Mouse (Mus musculus): ENCODE data around the gene Ferd3l. TPM values are rescaled to one million over a fixed set of nuclear protein-coding genes. Genes with fewer than 3 reads are reported as not detected.
A peak's percentile ranks its signal among the peaks of the same experiment; 100 is the strongest.

Gene Ferd3l
- total RNA-seq (2021) (not detected), polyA plus RNA-seq (2012; rRNA removed) (not detected in 2 replicates)
- long read RNA-seq, result 0 reads

- TF ChIP-seq POLR2A (IDR thresholded peaks at IDR 0.05; ENCODE audit: insufficient read depth, low read depth, low read length) (no peak), EP300 (IDR thresholded peaks at IDR 0.05; ENCODE audit: insufficient read depth, low read depth, low read length) (no peak), CTCF (IDR thresholded peaks at IDR 0.05) (no peak)
- Histone ChIP-seq H3K4me3 (no peak within 1 kb of the TSS), H3K79me2 (replicated peaks; ENCODE audit: control insufficient read depth, insufficient read depth, low read length) (no peaks in the 10 kb centered on the region), H3K4me1 (ENCODE audit: control insufficient read depth, insufficient read depth, low read length) (no peaks in the 10 kb centered on the region), H3K27ac (no peak within 1 kb of the TSS), H3K27me3 (ENCODE audit: control insufficient read depth, insufficient read depth, low read length) (peaks cover 14% of the 10 kb centered on the region), H3K9ac (ENCODE audit: low read depth, low read length) (no peak within 1 kb of the TSS), H3K36me3 (ENCODE audit: control insufficient read depth, insufficient read depth, low read length) (no peaks in the 10 kb centered on the region)
- WGBS, result 2% methylated on average over 38 of the region's 39 CpGs
- intact Hi-C loops (cut with DNase I), result no loop called here
- DNase-seq, result no peak
Observed at GRCm38 (mm10) chr12:33928331-33929192, at the start of gene Ferd3l. Gene Ferd3l (plus strand): TSS chr12:33928425.

GRCm38 (mm10) chr12:33893956-33894355 lies 34.3 kb upstream of the Ferd3l start:
- Histone ChIP-seq H3K4me1 (ENCODE audit: control insufficient read depth, insufficient read depth, low read length) (no peaks in the 10 kb centered on the region), H3K27me3 (ENCODE audit: control insufficient read depth, insufficient read depth, low read length) (no peaks in the 10 kb centered on the region), H3K9ac (ENCODE audit: low read depth, low read length) (no peak overlapping the region), H3K4me3 (no peak overlapping the region), H3K27ac (no peak overlapping the region), H3K36me3 (ENCODE audit: control insufficient read depth, insufficient read depth, low read length) (no peaks in the 10 kb centered on the region), H3K79me2 (replicated peaks; ENCODE audit: control insufficient read depth, insufficient read depth, low read length) (no peaks in the 10 kb centered on the region)
- intact Hi-C loops (cut with DNase I), result no loop called here
- WGBS, result 47% methylated on average over 2 of the region's 2 CpGs
- DNase-seq, result peak in 1 of 2 experiments; percentile 13
- TF ChIP-seq CTCF (IDR thresholded peaks at IDR 0.05) (no peak), EP300 (IDR thresholded peaks at IDR 0.05; ENCODE audit: insufficient read depth, low read depth, low read length) (no peak), POLR2A (IDR thresholded peaks at IDR 0.05; ENCODE audit: insufficient read depth, low read depth, low read length) (no peak)

GRCm38 (mm10) chr12:33894621-33895020 lies 33.6 kb upstream of the Ferd3l start:
- H3K9ac ChIP-seq (ENCODE audit: low read depth, low read length), result no peak overlapping the region
- DNase-seq, result no peak
- H3K4me3 ChIP-seq, result no peak overlapping the region
- intact Hi-C loops (cut with DNase I), result no loop called here
- H3K27ac ChIP-seq, result no peak overlapping the region
- TF ChIP-seq CTCF (IDR thresholded peaks at IDR 0.05) (no peak), POLR2A (IDR thresholded peaks at IDR 0.05; ENCODE audit: insufficient read depth, low read depth, low read length) (no peak), EP300 (IDR thresholded peaks at IDR 0.05; ENCODE audit: insufficient read depth, low read depth, low read length) (no peak)
- no peaks in the 10 kb centered on the region for H3K36me3 ChIP-seq (ENCODE audit: control insufficient read depth, insufficient read depth, low read length)
- no peaks in the 10 kb centered on the region for H3K27me3 ChIP-seq (ENCODE audit: control insufficient read depth, insufficient read depth, low read length)
- no peaks in the 10 kb centered on the region for H3K4me1 ChIP-seq (ENCODE audit: control insufficient read depth, insufficient read depth, low read length)
- H3K79me2 ChIP-seq (replicated peaks; ENCODE audit: control insufficient read depth, insufficient read depth, low read length), result no peaks in the 10 kb centered on the region
- WGBS, result 67% methylated on average over 1 of the region's 1 CpGs

GRCm38 (mm10) chr12:33926751-33927150 lies 1.5 kb upstream of the Ferd3l start:
- no peak overlapping the region for H3K9ac ChIP-seq (ENCODE audit: low read depth, low read length)
- 8% methylated on average over 3 of the region's 3 CpGs for WGBS
- no peak overlapping the region for H3K4me3 ChIP-seq
- no peak overlapping the region for H3K27ac ChIP-seq
- no peaks in the 10 kb centered on the region for H3K4me1 ChIP-seq (ENCODE audit: control insufficient read depth, insufficient read depth, low read length)
- TF ChIP-seq POLR2A (IDR thresholded peaks at IDR 0.05; ENCODE audit: insufficient read depth, low read depth, low read length), result no peak
- TF ChIP-seq EP300 (IDR thresholded peaks at IDR 0.05; ENCODE audit: insufficient read depth, low read depth, low read length), result no peak
- no peak for TF ChIP-seq CTCF (IDR thresholded peaks at IDR 0.05)
- intact Hi-C loops (cut with DNase I), result no loop called here
- DNase-seq, result no peak
- H3K79me2 ChIP-seq (replicated peaks; ENCODE audit: control insufficient read depth, insufficient read depth, low read length), result no peaks in the 10 kb centered on the region
- no peaks in the 10 kb centered on the region for H3K36me3 ChIP-seq (ENCODE audit: control insufficient read depth, insufficient read depth, low read length)
- H3K27me3 ChIP-seq (ENCODE audit: control insufficient read depth, insufficient read depth, low read length), result peaks cover 14% of the 10 kb centered on the region

GRCm38 (mm10) chr12:33927334-33928098 lies 709 bp upstream of the Ferd3l start:
- Histone ChIP-seq H3K4me3 (no peak overlapping the region), H3K27me3 (ENCODE audit: control insufficient read depth, insufficient read depth, low read length) (peaks cover 14% of the 10 kb centered on the region), H3K9ac (ENCODE audit: low read depth, low read length) (no peak overlapping the region), H3K4me1 (ENCODE audit: control insufficient read depth, insufficient read depth, low read length) (no peaks in the 10 kb centered on the region), H3K36me3 (ENCODE audit: control insufficient read depth, insufficient read depth, low read length) (no peaks in the 10 kb centered on the region), H3K79me2 (replicated peaks; ENCODE audit: control insufficient read depth, insufficient read depth, low read length) (no peaks in the 10 kb centered on the region), H3K27ac (no peak overlapping the region)
- TF ChIP-seq POLR2A (IDR thresholded peaks at IDR 0.05; ENCODE audit: insufficient read depth, low read depth, low read length), result no peak
- TF ChIP-seq EP300 (IDR thresholded peaks at IDR 0.05; ENCODE audit: insufficient read depth, low read depth, low read length), result no peak
- no peak for TF ChIP-seq CTCF (IDR thresholded peaks at IDR 0.05)
- intact Hi-C loops (cut with DNase I), result no loop called here
- DNase-seq, result no peak
- WGBS, result 4% methylated on average over 15 of the region's 15 CpGs
